Mouse (Mus musculus): ENCODE results near the gene Kir3dl2. TPM values are rescaled to one million over a fixed set of nuclear protein-coding genes. Genes with fewer than 3 reads are reported as not detected.
A peak's percentile ranks its signal among the peaks of the same experiment; 100 is the strongest.
"Not testable (repeated sequence)": the region's sequence is repeated elsewhere in the genome, so short reads cannot be mapped to it uniquely, and the experiment has no call there.

Gene Kir3dl2
- total and polyA plus RNA-seq, 3 experiments = not detected

- H3K4me3 ChIP-seq (ENCODE audit: control insufficient read depth in 1 of 2, insufficient read depth in 1 of 2, low read depth in 2 of 2, low read length in 2 of 2); H3K27me3 ChIP-seq (ENCODE audit: control insufficient read depth in 1 of 2, insufficient read depth in 2 of 2, low read length in 2 of 2); H3K9me3 ChIP-seq (replicated peaks; ENCODE audit: insufficient read depth, low read length); H3K27ac ChIP-seq (ENCODE audit: control insufficient read depth, low read depth, low read length); H3K4me1 ChIP-seq (ENCODE audit: control insufficient read depth in 1 of 2, insufficient read depth in 2 of 2, low read length in 2 of 2); H3K36me3 ChIP-seq (ENCODE audit: control insufficient read depth in 1 of 2, insufficient read depth in 2 of 2, low read length in 2 of 2); H3K9ac ChIP-seq (ENCODE audit: control insufficient read depth, low read depth, low read length, poor library complexity, severe bottlenecking); H3K79me2 ChIP-seq (ENCODE audit: control insufficient read depth, insufficient read depth, low read length, poor library complexity): not testable (repeated sequence)
- DNase-seq (ENCODE audit: low read depth, low spot score) = peak; percentile 67
- TF ChIP-seq TBP (IDR thresholded peaks at IDR 0.05; ENCODE audit: low read depth, low read length) (peak; percentile 98), MAFK (IDR thresholded peaks at IDR 0.05; ENCODE audit: borderline replicate concordance, low read depth, low read length) (peak; percentile 77)
Measured at GRCm38 (mm10) chrX:136569094-136569493, 25.2 kb upstream of the Kir3dl2 start.

GRCm38 (mm10) chrX:136517699-136518098 is 26.2 kb downstream of the Kir3dl2 start, which contains the start of gene Kir3dl1:
Gene Kir3dl1, plus strand, starts transcription at chrX:136517999.
- not testable (repeated sequence) for DNase-seq (ENCODE audit: low read depth, low spot score); H3K36me3 ChIP-seq (ENCODE audit: control insufficient read depth in 1 of 2, insufficient read depth in 2 of 2, low read length in 2 of 2); H3K27ac ChIP-seq (ENCODE audit: control insufficient read depth, low read depth, low read length); H3K4me1 ChIP-seq (ENCODE audit: control insufficient read depth in 1 of 2, insufficient read depth in 2 of 2, low read length in 2 of 2); H3K4me3 ChIP-seq (ENCODE audit: control insufficient read depth in 1 of 2, insufficient read depth in 1 of 2, low read depth in 2 of 2, low read length in 2 of 2); H3K9ac ChIP-seq (ENCODE audit: control insufficient read depth, low read depth, low read length, poor library complexity, severe bottlenecking); H3K9me3 ChIP-seq (replicated peaks; ENCODE audit: insufficient read depth, low read length); H3K27me3 ChIP-seq (ENCODE audit: control insufficient read depth in 1 of 2, insufficient read depth in 2 of 2, low read length in 2 of 2); H3K79me2 ChIP-seq (ENCODE audit: control insufficient read depth, insufficient read depth, low read length, poor library complexity)

Other genes with a start within 250 kb of the Kir3dl2 start
- not detected in 2 replicates for gene Kir3dl1, start 26.1 kb downstream of the Kir3dl2 start, total RNA-seq (2012; rRNA removed)
- gene Kir3dl1, start 26.1 kb downstream of the Kir3dl2 start, polyA plus RNA-seq (2012; ENCODE audit: insufficient read depth in 1 of 2, insufficient read length in 2 of 2, low read depth in 1 of 2, low replicate concordance in 2 of 2, missing spikeins in 1 of 2) = not detected
- gene Tceal3, start 46.8 kb upstream of the Kir3dl2 start, total RNA-seq (2012; rRNA removed) = not detected in 2 replicates
- not detected for gene Tceal3, start 46.8 kb upstream of the Kir3dl2 start, polyA plus RNA-seq (2012; ENCODE audit: insufficient read depth in 1 of 2, insufficient read length in 2 of 2, low read depth in 1 of 2, low replicate concordance in 2 of 2, missing spikeins in 1 of 2)
- gene Tceal1, start 163.9 kb upstream of the Kir3dl2 start, total RNA-seq (2012; rRNA removed) = not detected in 2 replicates
- gene Tceal1, start 163.9 kb upstream of the Kir3dl2 start, polyA plus RNA-seq (2012; ENCODE audit: insufficient read depth in 1 of 2, insufficient read length in 2 of 2, low read depth in 1 of 2, low replicate concordance in 2 of 2, missing spikeins in 1 of 2) = not detected
- 617 and 648 TPM in 2 replicates for gene Morf4l2, start 199.6 kb upstream of the Kir3dl2 start, total RNA-seq (2012; rRNA removed)
- gene Morf4l2, start 199.6 kb upstream of the Kir3dl2 start, polyA plus RNA-seq (2012; ENCODE audit: insufficient read depth in 1 of 2, insufficient read length in 2 of 2, low read depth in 1 of 2, low replicate concordance in 2 of 2, missing spikeins in 1 of 2) = 100 to 1,000 TPM in 1 of 2 experiments, not detected in 1; 921 TPM
- gene Glra4, start 236.1 kb upstream of the Kir3dl2 start, total RNA-seq (2012; rRNA removed) = not detected in 2 replicates
- gene Glra4, start 236.1 kb upstream of the Kir3dl2 start, polyA plus RNA-seq (2012; ENCODE audit: insufficient read depth in 1 of 2, insufficient read length in 2 of 2, low read depth in 1 of 2, low replicate concordance in 2 of 2, missing spikeins in 1 of 2) = under 1 TPM in 1 of 2 experiments, not detected in 1; 0.13 TPM

All from MEL (cell line).